Mouse (Mus musculus): ENCODE measurements at regions not wholly inside any gene's neighbourhood (a gene's known extent, or its start where the extent isn't known, plus 50 kb on each side); places are given as distances from the start of the nearest gene placed in this dataset.

- no peak for DNase-seq
Measured at GRCm38 (mm10) chr1:144452141-144452540, 115.3 kb downstream of the Rgs21 start.

GRCm38 (mm10) chr1:144451731-144452130 is 115.7 kb downstream of the Rgs21 start:
- no peak for DNase-seq

GRCm38 (mm10) chr1:144436617-144437016 is 130.8 kb downstream of the Rgs21 start:
- no peak for DNase-seq

GRCm38 (mm10) chr1:144432816-144433215 is 134.7 kb downstream of the Rgs21 start:
- no peak for DNase-seq

GRCm38 (mm10) chr1:144431535-144432276 is 135.8 kb downstream of the Rgs21 start:
- DNase-seq: peak; percentile 21 to 67

GRCm38 (mm10) chr1:144421374-144421773 is 146.1 kb downstream of the Rgs21 start:
- peak; percentile 12 to 30 for DNase-seq

GRCm38 (mm10) chr1:144406387-144407383 is 157.6 kb upstream of the Rgs1 start:
- peak; percentile 91 to 93 for DNase-seq

- no peak for DNase-seq
Measured at GRCm38 (mm10) chr1:144405724-144406123, 156.7 kb upstream of the Rgs1 start.

GRCm38 (mm10) chr1:144405031-144405430 is 156.0 kb upstream of the Rgs1 start:
- no peak for DNase-seq

- peak in 1 of 2 experiments; percentile 41 for DNase-seq
Measured at GRCm38 (mm10) chr1:144379991-144380594, 131.1 kb upstream of the Rgs1 start.

GRCm38 (mm10) chr1:144374121-144374520 is 125.1 kb upstream of the Rgs1 start:
- no peak for DNase-seq

- DNase-seq: peak; percentile 2 to 6
Measured at GRCm38 (mm10) chr1:144367492-144367891, 118.5 kb upstream of the Rgs1 start.

GRCm38 (mm10) chr1:144355560-144356310 is 106.7 kb upstream of the Rgs1 start:
- DNase-seq: no peak

GRCm38 (mm10) chr1:144355041-144355440 is 106.0 kb upstream of the Rgs1 start:
- no peak for DNase-seq

- peak in 1 of 2 experiments; percentile 14 for DNase-seq
Measured at GRCm38 (mm10) chr1:144353320-144353719, 104.3 kb upstream of the Rgs1 start.

- no peak for DNase-seq
Measured at GRCm38 (mm10) chr1:144343820-144344219, 94.8 kb upstream of the Rgs1 start.

- DNase-seq: peak; percentile 10 to 29
Measured at GRCm38 (mm10) chr1:144343299-144343698, 94.3 kb upstream of the Rgs1 start.

- no peak for DNase-seq
Measured at GRCm38 (mm10) chr1:144337572-144337971, 88.5 kb upstream of the Rgs1 start.

- no peak for DNase-seq
Measured at GRCm38 (mm10) chr1:144330365-144331050, 81.5 kb upstream of the Rgs1 start.

- DNase-seq: no peak
Measured at GRCm38 (mm10) chr1:144319406-144319805, 70.4 kb upstream of the Rgs1 start.

- DNase-seq: no peak
Measured at GRCm38 (mm10) chr1:144318289-144318688, 69.2 kb upstream of the Rgs1 start.

GRCm38 (mm10) chr1:144317560-144317959 is 68.5 kb upstream of the Rgs1 start:
- no peak for DNase-seq
